Mouse (Mus musculus) megakaryocyte, embryonic 14.5 days (primary cell): ENCODE measurements at regions not wholly inside any gene's neighbourhood (a gene's known extent, or its start where the extent isn't known, plus 50 kb on each side); places are given as distances from the start of the nearest gene placed in this dataset.

Experiments
- H3K27me3 ChIP-seq: replicated peaks from 2 replicates; pipeline ENCODE3; 2012; ENCODE audit warnings: inconsistent platforms
- H3K36me3 ChIP-seq: replicated peaks from 2 replicates; pipeline ENCODE3; 2012; ENCODE audit warnings: low read length, inconsistent platforms, mixed read lengths
- H3K4me1 ChIP-seq: 2 replicates; pipeline ENCODE4 v1.6.1; 2012; ENCODE audit warnings: inconsistent platforms
- H3K4me3 ChIP-seq: replicated peaks from 2 replicates; pipeline ENCODE3; 2012; ENCODE audit warnings: moderate library complexity, mild to moderate bottlenecking, inconsistent platforms
- H3K9me3 ChIP-seq: 2 replicates; pipeline ENCODE4 v1.6.1; 2012; ENCODE audit warnings: inconsistent platforms
- FLI1 ChIP-seq: IDR thresholded peaks from 2 replicates; pipeline ENCODE4 v1.6.1; 2012; ENCODE audit warnings: low read length, inconsistent platforms, mixed read lengths
- GATA1 ChIP-seq: IDR thresholded peaks from 3 replicates; pipeline ENCODE4 v1.6.1; 2012; ENCODE audit warnings: mixed read lengths, low read length, inconsistent platforms, borderline replicate concordance

- no peak for TF ChIP-seq FLI1
- no peak for TF ChIP-seq GATA1
- Histone ChIP-seq H3K27me3 (no peaks in the 10 kb centered on the region), H3K4me3 (no peak overlapping the region), H3K9me3 (no peaks in the 10 kb centered on the region), H3K4me1 (no peaks in the 10 kb centered on the region), H3K36me3 (no peaks in the 10 kb centered on the region)
Measured at GRCm38 (mm10) chr10:29661752-29662151, 126.1 kb upstream of the Rspo3 start.

- no peaks in the 10 kb centered on the region for H3K4me1 ChIP-seq
- no peak overlapping the region for H3K4me3 ChIP-seq
- TF ChIP-seq GATA1 = no peak
- no peak for TF ChIP-seq FLI1
- H3K27me3 ChIP-seq = no peaks in the 10 kb centered on the region
- no peaks in the 10 kb centered on the region for H3K9me3 ChIP-seq
- H3K36me3 ChIP-seq = no peaks in the 10 kb centered on the region
Measured at GRCm38 (mm10) chr10:29640249-29640648, 104.6 kb upstream of the Rspo3 start.

DNA sequence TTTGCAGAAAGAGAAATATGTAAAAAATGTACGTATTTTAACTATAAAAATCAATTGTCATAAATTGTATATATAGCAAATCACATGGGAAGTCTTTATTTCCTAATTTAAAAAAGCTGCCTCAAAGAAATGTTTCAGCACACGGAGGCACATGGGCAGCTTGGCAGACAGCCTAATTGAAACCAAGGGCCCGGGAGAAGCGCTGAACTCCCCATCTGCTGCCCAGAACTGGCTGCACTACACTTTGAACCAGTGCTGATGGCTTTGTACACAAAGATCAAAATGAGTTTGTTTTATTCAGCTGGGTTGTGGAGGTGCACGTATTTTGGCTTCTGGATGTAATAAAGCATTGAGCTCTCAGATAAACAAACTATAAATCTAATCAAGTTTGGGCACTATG lies 100.2 kb upstream of the Rspo3 start:
- H3K9me3 ChIP-seq = no peaks in the 10 kb centered on the region
- no peaks in the 10 kb centered on the region for H3K36me3 ChIP-seq
- H3K4me1 ChIP-seq = no peaks in the 10 kb centered on the region
- TF ChIP-seq FLI1 = no peak
- H3K4me3 ChIP-seq = no peak overlapping the region
- H3K27me3 ChIP-seq = no peaks in the 10 kb centered on the region

DNA sequence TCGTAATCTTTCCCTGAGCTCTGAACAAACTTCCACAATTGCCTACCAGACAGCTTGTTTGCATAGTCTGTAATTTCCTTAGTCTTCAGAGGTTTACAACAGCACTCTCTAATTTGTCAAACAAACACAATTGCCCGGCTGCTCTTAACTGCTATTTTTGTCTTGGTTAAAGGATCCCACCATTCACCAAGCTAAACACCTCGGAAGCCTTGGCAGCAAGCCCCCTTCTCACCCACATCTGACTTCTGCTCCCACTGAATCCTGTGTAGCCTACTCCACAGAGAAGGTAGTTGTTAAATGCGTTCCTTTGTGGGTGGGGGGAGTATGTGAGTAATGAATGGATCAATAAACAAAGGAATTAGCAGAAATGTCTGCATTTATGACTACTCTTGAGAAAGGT lies 59.8 kb upstream of the Rspo3 start:
- Histone ChIP-seq H3K27me3 (no peaks in the 10 kb centered on the region), H3K4me3 (no peak overlapping the region), H3K4me1 (no peaks in the 10 kb centered on the region), H3K9me3 (no peaks in the 10 kb centered on the region), H3K36me3 (no peaks in the 10 kb centered on the region)
- no peak for TF ChIP-seq GATA1
- no peak for TF ChIP-seq FLI1

GRCm38 (mm10) chr10:29594969-29595368 lies 59.3 kb upstream of the Rspo3 start:
- TF ChIP-seq GATA1 = no peak
- TF ChIP-seq FLI1 = no peak
- Histone ChIP-seq H3K27me3 (no peaks in the 10 kb centered on the region), H3K4me3 (no peak overlapping the region), H3K9me3 (no peaks in the 10 kb centered on the region), H3K36me3 (no peaks in the 10 kb centered on the region), H3K4me1 (no peaks in the 10 kb centered on the region)

DNA sequence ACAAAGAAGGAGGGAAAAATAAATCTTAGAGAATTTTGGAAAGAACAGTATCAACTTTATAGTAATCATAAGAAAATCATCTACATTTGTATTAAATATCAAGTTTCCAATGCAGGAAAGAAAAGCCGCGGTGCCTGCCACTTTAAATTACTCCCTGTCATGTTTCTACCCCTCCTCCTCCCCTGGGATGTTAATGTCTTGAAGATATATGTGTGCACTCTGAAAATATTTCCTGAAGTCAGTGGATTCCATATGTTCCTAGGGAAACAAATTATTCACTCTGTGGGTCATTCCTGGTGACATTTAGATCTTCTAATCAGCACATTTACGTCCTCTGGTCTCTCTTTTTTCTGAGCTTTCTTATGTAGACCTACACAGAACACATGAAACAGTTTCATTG lies 57.2 kb upstream of the Rspo3 start:
- Histone ChIP-seq H3K27me3 (no peaks in the 10 kb centered on the region), H3K36me3 (no peaks in the 10 kb centered on the region), H3K9me3 (no peaks in the 10 kb centered on the region), H3K4me1 (no peaks in the 10 kb centered on the region), H3K4me3 (no peak overlapping the region)
- no peak for TF ChIP-seq GATA1
- TF ChIP-seq FLI1 = no peak

DNA sequence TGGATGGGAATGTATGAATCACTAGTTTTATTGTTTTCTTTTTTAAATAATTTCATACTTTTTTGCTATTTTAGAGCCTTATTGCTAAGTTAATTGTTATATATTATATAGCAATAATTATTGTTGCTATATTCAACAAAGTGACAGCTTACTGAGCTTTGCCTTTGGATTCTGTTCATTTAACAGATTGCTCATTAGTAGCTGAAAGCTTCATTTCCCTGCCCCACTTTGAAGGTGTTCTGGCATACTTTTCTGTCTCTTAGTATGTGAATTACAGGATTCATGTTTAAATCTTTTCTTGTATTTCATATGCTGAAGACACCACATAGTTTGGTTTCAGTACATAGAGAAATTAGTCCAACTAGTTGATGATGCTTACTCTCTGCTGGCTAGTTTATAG lies 54.5 kb upstream of the Rspo3 start:
- Histone ChIP-seq H3K36me3 (no peaks in the 10 kb centered on the region), H3K4me3 (no peak overlapping the region), H3K4me1 (no peaks in the 10 kb centered on the region), H3K9me3 (no peaks in the 10 kb centered on the region), H3K27me3 (no peaks in the 10 kb centered on the region)
- TF ChIP-seq GATA1 (no peak), FLI1 (no peak)

GRCm38 (mm10) chr10:29589739-29590138 lies 54.1 kb upstream of the Rspo3 start:
- Histone ChIP-seq H3K4me1 (no peaks in the 10 kb centered on the region), H3K4me3 (no peak overlapping the region), H3K27me3 (no peaks in the 10 kb centered on the region), H3K36me3 (no peaks in the 10 kb centered on the region), H3K9me3 (no peaks in the 10 kb centered on the region)
- TF ChIP-seq FLI1 (no peak), GATA1 (no peak)
